Mouse (Mus musculus) inflammation-experienced regulatory T-cells, adult 6 months (primary cell): Measurements from ENCODE around the gene Myrf. TPM values are rescaled to one million over a fixed set of nuclear protein-coding genes. Genes with fewer than 3 reads are reported as not detected.

Experiments used
- ATAC-seq: one replicate; pipeline ENCODE4 v1.8.0; 2017
- polyA plus RNA-seq, 3 experiments: library from polyadenylated mRNA; unstranded; fragments of 100-300 nt; shearing (Covaris generic); gene quantifications; one replicate each; pipeline ENCODE4 v1.2.1; 2017

The Myrf gene
- polyA plus RNA-seq, 3 experiments from 2014 or later: not detected

DNA sequence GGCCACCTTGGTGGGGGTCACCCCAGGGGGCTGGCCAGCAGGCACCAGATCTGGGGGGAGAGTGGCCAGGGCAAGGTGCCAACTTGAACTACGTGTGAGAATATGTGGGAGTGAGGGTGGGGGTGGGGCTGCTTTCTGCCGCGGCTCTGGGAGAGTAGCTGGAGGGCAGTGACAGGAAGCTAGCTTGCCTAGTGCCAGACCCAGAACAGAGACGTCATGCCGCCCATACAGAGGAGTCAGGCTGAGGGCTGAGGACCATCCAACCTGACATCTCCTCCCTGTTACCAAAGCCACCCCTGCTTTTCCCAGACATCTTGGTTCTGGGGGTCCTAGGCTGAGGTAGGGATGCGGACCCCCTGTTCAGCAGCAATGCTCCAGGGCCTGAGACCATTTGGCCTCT, 6.6 kb upstream of the Myrf start:
- ATAC-seq: no peak

DNA sequence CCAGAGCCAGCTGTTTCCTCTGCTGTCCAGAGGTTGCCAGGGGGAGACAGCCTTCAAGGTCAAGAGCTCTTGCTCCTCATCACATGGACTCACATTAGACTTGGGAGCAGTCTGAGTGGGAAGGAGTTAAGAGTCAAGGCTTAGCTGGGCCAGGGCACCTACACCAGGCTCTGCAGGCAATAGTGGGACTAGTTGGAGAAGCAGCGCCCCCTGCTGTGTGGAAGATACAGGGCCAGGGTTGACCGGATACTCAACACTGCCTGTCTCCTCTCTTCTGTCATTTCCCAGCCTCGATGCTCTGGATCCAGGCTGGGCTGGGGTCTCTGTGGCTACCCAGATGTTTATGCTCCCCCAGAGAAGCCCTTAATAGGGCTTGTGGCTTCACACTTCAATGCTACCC, 3.6 kb upstream of the Myrf start:
- ATAC-seq: no peak

DNA sequence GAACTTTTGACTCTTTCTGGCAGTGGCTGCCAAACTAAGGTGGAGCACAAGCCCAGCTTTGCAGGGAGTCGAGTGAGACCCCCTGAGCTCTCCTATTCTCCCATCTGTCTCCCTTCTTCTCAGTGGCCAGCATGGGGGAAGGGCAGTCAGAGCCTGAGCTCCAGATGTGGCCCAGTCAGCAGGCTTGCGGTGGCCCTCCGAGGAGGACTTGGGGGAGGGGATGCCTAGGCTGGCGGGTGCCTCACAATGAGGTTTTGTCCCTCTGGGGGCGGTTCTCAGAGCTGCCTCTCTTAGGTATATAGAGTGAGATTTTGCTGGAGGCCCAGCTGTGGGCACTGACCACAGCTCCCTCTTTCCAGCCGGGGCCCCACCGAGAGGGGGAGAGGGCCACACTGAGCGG, 2.4 kb upstream of the Myrf start:
- ATAC-seq: no peak

DNA sequence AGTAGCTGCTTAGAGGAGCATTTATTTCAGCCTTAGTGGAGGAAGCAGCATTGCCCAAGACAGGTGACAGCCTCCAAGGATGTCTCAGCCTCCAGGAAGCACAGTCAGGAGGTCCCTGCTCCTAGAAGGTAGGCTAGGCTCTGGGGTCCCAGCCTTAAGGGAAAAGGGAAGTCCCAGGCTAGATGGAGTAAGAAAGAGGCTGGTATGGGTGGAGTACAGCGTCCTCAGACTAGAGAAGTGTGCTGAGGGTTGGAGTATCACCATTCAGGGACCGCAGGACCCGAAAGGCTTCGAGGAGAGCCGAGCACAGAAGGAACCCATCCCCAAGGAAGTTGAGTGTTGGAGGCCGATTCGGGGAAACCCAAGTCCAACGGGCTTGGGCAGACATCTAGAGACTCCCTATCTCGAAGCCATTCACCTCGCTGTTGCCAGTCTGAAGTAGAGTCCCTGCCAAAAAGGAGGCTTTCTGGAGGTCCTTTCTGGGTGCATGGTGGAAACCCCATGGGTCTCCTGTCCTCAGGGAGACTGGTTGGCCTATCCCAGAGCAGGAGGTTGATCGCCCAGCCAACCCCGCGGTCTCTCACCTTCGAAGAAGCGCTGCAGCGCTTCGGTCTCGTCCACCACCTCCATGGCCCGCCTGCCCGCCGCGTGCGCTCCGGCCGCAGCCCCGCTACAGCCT, 434 bp downstream of the Myrf start:
- no peak for ATAC-seq

DNA sequence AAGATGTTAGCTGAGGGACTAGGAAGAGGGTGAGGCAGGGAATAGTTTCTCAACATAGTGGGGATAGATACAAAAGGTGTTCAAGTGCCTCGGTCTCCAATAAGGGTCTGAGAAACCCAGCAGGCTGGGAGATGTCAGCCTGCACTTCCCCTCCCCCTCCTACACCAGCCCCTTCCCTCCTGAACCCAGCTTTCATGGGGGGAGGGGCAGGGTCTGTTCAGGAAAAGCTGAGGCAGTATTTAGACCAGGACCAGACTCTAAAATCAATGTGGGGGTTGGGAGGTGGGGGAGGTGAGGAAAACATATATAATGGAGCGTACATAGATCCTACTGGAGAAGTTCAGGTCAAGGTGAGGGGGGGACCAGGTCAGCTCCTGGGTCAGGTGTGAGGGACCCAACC, 1.1 kb downstream of the Myrf start:
- no peak for ATAC-seq

DNA sequence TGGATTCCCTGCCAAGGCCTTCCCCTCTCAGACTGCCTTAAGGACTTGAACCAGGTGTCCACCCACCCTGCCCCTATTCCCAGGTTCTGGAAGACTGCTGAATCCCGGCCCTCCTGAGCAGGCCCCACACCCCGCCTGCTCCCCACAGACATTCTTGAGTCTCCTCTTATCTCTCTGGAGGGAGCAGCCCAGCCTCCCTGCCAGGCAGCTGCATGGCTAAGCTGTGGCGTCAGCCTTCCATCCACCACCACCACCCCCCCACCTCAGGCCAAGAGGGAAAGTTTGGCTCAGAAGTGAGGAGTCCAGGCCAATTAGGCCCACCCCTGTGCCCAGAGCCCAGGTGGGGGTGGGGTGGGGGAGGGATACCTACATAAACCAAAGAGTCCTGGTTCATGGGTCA, 2.1 kb downstream of the Myrf start:
- ATAC-seq: no peak

DNA sequence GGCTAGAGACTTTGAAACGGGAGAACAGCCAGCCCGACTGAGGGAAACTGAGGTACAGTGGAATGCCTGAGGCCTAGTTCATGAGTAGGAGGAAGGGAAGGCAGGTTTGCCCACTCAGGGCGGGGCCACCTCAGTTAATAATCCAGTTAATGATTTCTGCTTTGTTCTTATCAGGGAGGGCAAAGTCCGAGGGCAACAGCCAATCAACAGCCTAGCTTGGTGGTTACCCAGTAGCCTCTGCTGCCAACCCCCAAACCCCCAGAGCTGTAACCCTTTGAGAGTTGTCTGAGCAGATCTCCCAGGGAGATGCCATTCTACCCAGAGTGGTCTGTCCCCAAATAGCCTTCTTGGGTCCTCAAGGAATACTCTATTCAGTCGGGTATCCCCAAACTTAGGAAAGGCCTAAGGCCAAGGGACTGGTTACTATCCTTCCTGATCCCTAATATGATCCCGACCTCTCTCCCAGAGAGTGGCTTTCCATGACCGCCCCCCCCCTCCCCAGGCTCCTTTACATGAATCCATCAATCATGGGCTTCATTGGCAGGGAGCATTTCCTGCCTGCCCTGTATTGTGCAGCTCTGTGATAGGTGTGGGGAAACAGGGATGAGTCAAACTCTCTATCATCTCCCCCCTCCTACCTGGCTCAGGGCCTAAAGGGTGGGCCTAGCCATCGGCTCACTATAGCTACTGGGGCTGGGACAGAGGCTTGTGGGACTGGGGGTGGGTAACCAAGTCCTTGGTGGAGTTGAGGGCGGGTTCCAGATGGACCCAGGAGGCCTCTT, 4.6 kb downstream of the Myrf start:
- ATAC-seq: no peak

DNA sequence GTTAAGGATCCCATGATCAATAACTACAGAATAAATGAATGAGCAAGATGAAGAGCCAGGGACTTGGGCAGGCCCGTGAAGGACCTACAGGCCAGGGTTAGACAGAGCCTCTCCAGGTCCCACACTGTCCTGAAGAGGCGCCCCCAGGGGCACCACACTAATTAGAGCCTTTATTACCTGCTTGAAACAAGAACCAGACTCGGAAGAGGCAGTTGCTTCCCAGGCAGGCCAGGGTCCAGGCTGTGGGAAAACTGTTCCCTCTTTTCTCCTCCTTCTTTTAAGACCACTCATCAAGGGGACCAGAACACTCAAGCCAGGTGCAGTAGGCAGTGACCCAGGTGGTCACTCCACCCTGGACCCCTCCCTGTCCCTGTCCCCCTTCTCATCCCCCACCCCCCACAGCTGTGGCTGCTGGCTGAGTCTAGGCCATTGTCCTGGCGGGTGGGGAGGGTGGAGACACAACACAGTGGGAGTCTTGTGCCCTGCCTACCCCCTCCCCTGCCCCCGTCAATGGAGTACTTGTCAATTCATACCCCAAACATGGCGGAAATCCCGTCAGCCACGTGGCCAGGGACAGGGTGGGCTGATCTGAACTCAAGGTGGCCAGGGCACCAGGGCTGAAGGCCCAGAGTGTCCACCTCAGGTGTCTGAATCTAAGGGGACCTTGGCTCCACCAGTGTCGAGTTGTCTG, 8.1 kb downstream of the Myrf start:
- no peak for ATAC-seq

DNA sequence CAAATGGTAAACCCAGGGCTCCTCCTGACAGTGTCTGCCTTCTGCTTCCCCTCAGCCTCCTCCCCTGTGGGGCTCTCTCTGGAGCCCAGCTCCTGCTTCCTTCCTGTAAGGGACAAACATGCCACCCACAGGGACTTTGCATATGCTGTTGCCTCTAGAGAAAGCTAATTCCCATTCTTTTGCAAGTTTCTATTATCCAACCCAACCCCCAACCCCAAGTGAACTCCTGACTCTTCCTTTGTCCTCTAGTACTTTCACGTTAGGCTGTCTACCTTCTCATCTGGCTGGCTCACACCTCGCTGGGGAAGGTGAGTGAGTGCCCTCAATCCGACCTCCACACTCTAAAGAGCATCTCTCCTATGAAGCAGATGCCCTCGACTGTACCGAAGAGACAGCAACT, 8.7 kb downstream of the Myrf start:
- no peak for ATAC-seq

DNA sequence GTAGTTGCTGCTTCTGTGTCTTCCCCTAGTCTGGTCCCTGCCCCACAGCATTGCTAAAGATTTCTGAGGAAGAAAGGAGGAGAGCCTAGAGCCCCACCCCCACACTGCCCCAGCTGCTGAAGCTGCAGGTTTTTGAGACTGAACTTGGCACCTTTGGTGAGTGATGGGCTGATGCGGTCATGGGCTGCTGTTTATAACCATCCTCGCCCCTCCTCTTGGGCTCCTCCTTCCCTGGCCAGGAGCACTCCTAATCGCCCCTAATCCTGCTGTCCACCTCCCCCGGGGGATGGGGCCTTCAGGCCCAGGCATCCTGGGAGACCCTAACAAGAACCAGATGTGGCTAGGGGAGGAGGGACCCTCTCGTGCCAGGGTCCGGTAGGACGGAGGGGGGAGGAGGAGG, 9.5 kb downstream of the Myrf start:
- no peak for ATAC-seq

DNA sequence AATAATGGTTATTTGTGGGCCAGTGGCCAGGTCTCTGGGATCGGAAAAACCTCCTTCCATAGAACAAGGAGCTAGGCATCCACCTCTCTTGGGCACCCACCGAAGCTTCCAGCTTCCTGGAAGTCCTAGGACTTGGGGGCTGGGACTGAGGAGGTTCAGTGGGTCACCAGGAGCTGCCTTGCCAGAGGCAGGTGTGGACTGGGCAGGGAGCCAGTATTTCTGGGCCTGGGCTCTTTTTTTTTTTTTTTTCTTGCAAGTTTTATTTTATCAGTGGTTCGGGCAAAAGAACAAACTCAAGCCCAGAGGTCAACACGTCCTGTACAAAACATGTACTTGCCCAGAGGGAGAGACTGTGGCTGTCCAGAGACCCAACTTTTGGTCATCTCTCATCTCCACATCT, 14.8 kb downstream of the Myrf start:
- no peak for ATAC-seq

DNA sequence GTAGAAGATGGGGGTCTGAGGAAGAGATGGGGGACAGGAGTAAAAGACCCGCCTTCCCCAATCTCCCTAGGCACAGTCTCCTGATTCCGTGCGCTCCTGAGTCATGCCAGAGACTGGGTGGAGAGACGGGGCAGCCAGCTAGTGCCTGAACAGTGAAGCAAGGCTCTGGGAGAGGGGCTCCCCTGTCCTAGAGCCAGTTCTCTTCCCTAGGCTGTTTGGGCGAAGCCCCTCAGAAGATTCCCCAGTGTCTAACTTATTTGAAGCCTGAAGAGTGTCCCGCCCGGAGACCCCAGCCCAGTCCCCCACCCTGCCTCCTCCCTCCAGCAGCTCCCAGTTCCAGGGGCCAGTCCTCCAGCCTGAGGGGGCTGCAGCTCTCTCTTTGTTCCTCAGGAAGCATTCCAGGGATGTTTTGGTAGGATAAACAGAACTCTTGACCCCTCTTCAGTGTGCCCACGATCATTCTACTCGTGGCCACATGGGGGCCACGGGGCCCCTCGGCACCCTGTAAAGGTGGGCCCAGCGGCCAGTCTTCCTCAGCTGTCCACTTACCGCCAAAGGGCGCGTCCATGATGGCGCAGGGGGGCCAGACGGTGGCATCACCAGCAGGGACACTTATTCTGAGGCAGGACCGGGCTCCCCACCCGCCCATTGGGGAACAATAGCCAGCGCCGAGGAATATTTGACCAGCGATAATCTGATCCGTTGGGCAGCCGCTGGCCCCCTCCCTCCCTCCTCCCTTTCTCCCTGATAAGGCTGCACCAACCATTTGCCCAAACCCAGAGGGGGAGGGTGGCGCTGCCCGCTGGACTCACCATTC, 15.7 kb downstream of the Myrf start:
- ATAC-seq: no peak

DNA sequence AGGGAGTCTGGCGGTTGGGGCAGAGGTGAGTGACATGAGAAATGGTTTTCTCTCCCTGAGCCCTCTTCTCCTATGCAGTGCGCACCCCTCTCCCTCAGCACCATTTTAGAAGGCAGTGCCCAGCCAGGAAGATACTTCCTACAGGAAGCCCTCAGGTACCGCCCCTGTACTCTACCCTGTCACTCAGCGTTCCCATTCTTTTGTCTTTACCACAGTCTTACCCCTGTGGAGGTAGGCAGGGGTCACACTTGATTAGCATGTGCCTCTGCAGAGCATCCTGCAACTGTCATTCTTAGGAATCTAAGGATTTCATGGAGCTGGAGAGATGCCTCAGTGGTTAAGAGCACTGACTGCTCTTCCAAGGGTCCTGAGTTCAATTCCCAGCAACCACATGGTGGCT, 17.0 kb downstream of the Myrf start:
- no peak for ATAC-seq

DNA sequence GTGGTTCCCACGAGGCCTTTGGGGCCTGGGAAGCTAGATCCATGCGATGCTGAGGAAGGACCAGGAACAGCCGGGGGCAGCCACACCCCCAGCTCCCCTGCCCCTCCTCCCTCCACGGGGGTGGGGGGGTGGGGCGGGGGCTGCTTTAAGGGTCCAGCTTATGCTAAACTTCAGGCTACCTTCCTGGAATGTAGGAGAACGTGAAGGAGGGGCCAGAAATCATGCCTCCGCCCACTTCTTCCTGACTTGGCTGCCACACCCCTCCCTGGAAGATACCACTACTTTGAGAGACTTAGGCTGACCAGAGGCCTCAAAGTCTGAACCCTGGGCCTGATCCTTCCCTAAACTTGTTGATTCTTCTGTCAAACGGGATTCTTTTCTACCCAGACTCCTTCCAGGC, 17.9 kb downstream of the Myrf start:
- ATAC-seq: no peak

DNA sequence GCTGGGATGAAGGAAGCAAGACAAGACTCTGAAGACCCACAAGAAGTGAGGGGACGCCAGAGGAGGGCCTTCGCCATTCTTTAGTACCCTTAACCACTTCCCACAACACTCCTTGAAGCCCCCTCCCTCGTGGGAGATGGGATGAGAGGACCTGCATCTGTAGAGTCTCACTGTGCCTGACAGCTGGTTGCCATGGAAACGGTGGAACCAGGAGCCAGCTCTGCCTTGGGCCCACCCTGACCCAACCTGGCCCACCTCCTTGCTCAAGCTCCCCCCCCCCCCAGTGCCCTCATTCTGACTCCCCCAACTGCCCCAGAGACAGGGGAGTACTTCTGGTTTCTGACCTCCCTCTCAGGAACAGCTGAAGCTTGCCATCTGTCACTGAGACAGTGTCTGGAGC, 19.0 kb downstream of the Myrf start:
- no peak for ATAC-seq

DNA sequence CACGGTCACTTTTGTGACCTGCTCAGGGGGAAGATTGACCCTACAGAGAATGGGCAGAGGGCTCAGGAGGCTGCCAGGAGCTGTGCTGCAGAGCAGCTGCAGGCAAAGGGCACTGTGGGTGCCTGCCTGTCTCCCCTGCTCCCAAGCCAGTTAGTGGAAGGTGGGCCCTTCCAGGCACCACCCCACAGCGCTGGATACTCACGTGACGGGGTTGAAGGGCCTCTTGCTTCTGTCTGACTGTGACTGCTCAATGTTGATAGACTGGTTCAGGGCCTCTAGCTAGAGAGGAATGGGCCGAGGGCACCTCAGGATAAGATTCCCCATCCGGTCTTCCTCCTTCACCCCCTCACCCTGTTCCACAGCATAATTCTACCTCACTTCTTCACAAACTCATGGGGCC, 21.0 kb downstream of the Myrf start:
- ATAC-seq: no peak

DNA sequence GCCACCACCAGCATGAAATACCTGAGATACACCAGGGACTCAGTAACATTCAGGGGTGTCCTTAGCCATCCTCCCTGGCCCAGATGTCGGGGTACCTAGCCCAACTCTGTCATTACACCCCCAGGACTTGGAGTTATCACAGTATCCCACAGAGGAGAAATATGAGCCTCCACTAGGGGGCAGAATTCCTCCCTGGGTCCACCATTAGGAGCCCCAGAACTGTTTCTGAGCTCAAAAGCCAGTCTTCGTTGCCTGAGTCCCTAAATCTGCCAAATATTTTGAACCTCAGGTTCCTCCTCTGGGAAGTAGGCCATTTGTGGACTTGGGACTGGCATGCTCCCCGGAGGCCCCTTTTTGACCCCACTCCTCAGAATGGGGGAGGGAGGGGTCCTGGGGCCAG, 21.4 kb downstream of the Myrf start:
- no peak for ATAC-seq

DNA sequence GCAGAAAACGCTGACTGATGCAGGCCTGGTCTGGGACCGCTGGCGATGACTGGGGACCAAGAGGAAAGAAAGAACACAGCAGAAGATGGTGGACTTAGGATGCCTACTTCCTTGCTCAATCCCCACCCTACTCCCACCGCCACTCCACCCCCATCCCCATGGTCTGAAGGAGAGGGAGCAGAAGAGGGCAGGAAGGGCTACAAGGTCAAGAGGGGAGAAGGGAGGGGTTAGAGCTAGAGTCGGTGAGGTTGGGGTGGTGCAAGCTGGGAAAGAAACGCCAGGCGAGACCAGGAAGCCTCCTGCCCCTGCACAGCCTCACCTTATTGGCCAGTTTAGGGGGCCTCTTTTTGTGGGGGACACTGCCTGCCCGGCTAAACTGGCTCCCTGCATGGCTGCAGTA, 24.4 kb downstream of the Myrf start:
- ATAC-seq: no peak

DNA sequence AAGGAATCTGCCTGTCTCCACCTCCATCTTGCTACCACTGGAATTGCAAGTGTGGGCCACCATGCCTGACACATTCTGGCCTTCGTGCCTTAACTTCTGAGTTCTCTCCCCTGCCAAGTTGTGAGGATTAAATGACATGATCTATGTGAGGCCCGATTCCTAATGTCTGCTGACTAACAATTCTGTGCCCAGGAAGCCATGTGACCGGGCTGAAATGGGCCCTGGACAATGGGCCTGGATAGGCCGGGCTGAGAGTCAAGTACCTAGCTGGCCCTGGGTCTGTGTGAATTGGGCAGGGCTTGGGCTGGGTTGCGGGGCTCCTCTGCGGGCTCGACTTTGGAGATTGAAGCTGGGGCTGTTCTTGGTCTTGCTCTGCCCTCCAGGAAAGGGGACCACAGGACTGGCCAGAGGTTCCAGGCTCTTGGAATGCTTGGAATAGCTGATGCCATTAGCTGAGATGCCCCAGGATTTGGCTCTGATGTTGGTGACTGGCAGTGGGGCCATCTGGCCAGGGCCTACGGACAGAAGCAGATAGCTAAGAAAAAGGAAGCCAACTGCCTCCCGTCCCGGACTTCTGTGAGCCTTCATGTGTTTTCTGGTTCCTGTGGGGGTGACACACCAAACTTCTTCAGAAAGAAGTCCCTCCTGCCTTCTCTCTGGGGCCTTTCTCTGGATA, 26.6 kb downstream of the Myrf start:
- no peak for ATAC-seq

DNA sequence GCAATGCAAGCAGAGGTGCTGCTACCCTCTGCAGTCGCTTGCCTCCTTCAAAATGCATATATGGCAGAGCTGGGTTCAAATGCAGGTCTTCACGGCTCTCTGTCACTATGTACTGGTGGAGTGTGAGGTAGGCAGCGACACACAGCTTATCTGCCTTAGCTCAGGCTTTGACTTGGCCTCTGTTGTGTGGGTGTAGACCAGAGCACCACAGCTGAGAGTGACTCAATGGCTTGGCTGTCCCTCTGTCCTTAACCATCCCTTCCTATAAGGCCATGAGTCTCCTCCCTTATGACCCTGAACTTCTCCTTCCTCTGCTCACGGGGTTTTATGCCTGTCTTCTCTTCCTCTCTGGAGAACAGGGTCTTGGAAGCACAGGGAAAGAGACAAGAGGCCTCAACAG, 29.7 kb downstream of the Myrf start:
- ATAC-seq: no peak

DNA sequence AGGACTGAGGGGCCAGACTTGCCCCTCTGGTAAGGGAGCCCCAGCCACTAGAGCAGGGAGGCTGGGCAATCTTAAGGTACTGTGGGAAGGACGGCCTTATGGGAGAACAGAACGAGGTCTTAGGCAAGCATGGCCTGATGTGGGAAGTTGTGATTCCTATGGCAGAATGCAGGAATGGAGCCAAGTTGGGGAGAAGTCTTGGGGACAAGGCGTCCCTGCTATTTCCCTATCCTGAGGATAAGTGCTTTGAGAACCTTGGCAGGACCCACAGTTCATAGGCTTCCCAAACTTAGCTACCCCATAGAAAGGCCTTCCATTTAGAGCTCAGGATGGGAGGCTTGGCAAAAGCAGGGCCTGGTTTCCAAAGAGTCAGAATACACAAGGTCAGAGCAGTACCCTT, 31.7 kb downstream of the Myrf start:
- ATAC-seq: no peak

DNA sequence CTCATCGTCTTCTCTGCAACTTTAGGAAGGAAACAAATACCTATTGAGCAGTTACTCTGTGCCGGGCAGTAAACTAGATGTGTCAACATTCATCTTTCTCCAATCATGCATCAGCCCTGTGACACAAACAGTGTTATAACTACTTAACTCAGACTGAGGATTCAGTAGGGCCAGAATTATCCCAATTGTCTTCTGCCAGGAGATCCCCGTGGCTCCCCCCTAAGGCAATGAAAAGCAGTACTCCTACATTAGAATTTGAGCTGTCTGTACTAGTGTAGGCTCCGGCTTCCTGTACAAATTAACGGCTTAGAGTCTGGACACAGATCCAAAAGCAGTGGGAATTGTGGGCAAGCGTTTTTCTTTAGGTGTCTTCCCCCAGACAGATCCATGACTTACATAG, 35.5 kb downstream of the Myrf start:
- ATAC-seq: no peak

DNA sequence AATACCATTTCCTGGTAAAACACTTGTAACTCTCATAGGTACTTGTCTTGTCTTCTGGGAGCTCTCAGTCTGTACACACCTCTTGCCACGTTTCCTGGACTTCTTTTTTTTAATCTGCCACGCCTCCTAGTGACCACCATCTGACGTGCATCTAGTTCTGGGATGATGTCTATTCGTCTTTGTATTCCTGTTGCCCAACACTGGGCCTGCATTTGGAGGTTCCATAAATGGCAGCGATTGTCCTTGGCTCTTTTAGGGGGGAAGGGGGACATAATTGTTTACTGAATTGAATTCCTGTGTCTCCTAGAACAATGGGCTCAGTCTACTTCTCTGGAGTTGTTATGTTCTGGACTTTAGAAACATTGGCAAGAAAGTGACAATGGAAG, 35.9 kb downstream of the Myrf start:
- ATAC-seq: peak; percentile 52
